Mouse (Mus musculus): ENCODE data around the gene Eif4a3.

Eif4a3 gene

DNA sequence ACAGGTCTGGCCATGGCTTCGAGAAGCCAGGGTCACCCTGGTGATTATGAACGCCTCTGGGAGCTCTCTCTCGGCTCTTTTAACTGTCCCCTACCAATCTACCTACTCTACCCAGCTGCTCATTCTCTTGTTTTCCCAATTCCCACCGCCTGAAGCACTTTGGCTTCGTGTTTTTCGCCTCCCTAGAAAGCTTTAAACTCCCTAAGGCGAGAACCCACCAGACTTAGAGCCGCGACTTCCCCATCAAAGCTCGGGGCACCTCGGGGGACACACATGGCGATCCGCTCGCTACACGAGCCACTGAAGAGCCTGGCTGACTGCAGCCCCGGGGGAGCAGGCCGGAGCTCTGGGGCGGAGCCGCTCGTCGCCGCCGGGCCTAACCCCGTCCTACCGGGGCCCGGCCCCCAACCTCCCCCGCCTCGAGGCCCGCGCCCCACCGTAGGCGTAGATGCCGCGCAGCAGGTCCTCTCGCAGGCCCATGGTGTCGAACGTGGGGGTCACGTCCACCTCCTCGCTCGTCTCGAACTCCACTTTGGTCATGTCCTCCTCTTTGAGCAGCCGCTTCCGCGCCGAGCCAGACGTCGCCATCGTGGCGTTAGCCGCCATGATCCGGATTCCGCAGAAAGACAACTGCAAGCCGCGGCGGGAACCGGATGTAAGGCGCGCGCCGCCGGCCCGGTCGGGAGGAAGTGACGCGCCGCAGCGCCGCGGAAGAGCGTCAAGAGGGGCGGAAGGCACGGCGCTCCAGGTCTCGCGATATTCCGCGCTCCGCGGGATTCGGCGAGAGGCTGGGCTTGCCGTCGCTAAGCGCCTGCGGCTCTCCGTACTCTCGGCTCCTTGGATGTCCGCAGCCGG is at the start of gene Eif4a3:
Gene Eif4a3 (minus strand): TSS at position 699 of the 855 bp plus-strand sequence.
- peak; percentile 92 for DNase-seq

DNA sequence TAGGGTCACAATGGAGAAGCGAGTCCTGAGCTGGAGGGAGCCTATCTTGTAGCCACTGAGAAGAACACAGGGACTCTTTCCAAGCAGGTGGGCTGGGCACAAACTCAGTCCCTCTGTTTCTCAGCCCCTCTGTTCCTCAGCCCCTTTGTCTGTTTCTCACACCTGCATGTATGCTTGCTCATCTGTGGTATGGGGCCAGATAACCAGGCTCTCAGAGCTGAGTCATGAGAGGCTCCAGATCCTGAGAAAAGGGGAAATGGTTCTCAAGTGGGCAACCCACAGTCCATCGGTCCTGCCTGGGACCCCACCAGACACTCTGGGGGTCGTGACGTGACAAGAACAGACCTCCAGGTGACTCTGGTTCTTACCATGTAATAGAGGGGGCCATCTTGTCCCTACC is 47.2 kb upstream of the Eif4a3 start:
- no peak for DNase-seq

DNA sequence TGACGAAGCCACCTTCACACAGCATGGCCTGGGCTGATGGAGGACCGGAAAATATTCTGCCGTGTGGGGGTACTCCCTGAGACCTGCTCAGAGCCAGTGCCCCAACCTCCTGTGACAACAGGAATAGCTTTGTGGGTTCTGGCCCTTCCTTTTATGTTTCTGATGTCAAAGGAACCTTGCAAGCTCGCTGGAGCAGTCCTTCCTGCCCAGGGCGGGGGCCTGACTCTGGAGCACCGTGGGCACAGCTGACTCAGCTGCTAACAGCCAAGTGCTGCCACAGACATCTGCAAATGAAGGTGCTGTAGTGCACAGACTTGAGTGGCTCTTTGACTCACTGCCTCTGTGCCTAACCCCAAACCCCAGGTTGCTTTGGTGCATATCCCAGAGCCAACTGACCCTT is 45.0 kb upstream of the Eif4a3 start:
- no peak for DNase-seq

- DNase-seq: no peak
These were observed 44.3 kb upstream of the Eif4a3 start for GRCm38 (mm10) chr11:119344178-119344577.

DNA sequence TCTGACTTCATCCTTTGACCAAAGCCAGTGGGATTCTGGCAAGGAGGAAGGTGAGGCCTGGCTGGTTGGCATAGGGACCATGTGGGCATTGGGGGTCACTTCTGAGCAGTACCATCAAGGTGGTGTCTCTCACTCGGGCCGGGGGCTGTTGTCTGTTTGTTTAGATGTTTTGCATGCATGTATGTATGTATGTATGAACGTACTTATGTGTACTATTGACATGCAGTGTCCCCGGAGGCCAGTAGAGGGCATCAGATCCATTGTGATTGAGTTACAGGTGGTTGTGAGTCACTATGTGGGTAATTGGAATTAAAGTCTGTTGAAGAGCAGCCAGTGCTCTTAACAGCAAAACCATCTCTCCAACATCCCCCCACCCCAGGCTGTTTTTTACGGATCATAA is 39.7 kb upstream of the Eif4a3 start:
- peak; percentile 61 for DNase-seq

DNA sequence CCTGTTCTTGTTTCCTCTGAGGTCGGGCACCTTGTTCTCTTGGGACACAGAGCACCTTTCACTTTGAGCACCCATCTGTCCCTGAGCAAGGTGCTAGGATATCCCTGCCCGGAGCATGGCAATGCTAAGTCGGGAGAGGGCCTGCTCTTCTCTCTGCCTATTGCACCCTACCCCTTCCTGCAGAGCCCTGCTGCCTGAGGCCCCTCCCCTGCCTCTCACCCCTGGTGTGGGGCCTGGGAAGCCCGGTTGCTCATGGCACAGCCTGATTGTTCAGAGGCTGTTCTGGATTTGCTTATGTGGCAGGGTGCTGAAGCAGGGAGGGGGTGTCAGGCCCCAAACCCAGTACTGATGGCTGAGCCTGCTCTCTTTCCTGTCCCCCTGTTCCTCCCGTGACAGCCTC is 39.3 kb upstream of the Eif4a3 start:
- DNase-seq: no peak

DNA sequence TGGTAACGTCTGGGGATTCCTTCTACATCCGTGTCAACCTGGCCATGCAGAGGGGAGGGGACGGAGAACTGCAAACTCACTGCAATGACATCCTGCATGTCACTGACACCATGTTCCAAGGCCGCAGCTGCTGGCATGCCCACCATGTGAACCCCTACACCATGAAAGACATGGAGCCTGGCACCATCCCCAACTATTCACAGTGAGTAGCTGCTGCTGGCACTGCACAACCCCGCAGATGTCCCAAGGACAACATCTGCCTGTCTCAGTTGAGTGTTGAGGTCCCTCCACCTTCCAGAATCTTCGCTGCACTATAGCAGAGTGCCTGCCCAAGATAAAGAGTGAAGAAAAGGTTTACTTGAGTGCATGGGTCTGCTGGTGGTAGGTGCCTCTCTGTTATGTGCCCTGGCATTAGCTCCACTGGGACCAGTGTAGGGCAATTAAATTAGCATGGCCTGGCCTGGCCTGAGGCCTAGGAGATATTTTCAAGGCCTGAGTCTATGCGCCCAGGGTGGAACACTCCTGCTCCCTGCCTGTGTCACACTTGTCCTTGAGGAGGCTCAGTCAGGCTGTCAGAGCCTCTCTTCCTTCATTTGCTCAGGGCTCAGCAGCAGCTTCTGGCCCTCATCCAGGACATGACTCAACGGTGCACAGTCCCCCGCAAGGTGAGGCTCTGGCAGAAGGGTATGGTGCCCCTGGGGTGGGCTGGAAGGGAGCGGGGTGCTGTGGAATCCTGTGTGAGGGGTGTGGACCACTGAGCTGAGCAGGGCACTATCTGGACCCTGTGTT is 38.6 kb upstream of the Eif4a3 start:
- DNase-seq: no peak

DNA sequence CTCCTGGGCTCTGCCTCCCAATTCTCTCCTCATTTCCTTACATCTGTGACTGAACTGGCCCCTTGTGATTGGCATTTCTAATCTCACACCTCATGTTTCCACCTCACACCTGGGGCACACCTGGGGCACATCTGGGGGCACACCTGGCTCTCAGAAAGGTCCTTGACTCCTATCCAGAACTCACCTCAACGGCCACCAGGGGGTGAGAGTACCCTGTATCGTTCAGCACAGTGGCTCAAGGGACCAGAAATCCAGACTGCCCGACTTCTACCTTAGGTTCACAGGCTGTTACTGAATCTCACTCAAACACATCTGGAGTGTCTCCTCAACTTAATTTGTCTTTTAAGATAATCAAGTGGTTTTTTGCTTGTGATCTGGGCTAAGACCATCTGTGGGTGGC is 32.1 kb upstream of the Eif4a3 start:
- no peak for DNase-seq

- no peak for DNase-seq
These were observed 30.7 kb upstream of the Eif4a3 start for GRCm38 (mm10) chr11:119330592-119330991.

- no peak for DNase-seq
These were observed 25.2 kb upstream of the Eif4a3 start for GRCm38 (mm10) chr11:119325068-119325467.

- no peak for DNase-seq
These were observed 22.6 kb upstream of the Eif4a3 start for GRCm38 (mm10) chr11:119322521-119322920.

GRCm38 (mm10) chr11:119316720-119317119 is 16.8 kb upstream of the Eif4a3 start:
- no peak for DNase-seq

- no peak for DNase-seq
These were observed 14.5 kb upstream of the Eif4a3 start for GRCm38 (mm10) chr11:119314252-119314936.

DNA sequence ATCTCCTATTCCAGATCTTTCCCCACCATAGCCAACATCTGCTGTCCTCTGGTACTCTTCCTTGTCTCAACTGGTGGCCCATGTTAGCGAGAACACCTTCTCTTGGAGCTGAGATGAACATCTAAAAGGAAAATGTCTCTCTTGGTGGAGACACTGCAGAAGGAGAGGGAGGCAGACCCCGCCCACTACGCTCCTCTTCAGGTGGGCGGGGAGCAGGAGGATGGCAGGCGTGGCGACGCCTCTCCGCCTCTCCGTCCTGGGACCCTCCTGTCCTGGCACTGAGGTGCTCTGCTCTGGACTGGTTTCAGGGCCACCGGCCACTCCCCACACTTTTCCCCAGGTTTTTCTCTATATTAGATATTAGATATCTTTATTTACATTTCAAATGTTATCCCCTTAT is 10.7 kb upstream of the Eif4a3 start:
- no peak for DNase-seq

GRCm38 (mm10) chr11:119307916-119308315 is 8.0 kb upstream of the Eif4a3 start:
- DNase-seq: no peak

- no peak for DNase-seq
These were observed 7.7 kb upstream of the Eif4a3 start, which contains the start of gene Card14 for GRCm38 (mm10) chr11:119307658-119307867. Gene Card14 (plus strand): TSS chr11:119307768.

DNA sequence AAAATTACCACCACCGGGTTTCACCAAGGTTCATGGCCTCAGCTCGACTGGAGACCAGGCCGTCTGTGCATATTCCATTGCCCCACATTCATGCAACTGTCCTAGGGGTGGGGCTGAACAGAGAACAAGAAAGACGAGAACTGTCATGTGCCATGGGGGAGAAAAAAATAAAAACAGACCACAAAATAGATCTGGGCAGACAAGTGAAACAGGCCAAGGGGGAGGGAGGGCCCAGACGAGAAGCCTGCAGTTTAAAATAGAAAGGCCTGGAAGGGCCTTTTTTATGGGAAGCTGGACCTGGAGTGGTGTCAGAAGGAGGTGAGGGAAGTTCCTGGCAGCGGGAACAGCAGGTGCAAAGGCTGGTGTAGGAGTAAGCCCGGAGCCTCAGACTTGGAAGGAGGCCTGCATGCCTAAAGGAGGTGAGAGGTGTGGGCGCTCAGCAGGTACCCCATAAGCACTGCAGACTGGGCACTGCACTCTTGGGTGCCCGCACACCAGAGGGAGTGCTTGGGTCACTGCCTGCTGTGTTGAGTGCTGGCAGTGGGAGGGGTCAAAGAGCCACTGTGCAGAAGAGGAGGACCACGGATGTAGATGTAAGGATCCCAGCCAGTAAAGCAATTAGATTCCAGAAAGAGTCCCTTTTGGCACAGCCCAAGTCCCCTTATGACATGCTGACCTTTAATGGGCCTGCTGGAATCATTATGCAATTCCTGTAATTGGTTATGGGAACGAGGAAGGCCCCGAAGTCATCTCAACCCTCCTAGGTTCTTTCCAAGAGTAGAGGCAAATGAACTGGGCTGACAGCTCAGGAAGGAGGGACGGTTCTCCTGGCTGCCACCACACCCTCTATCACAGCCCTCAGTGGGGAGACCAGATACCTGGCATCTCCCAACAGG is 7.1 kb upstream of the Eif4a3 start:
- DNase-seq: no peak

GRCm38 (mm10) chr11:119304904-119305712 is 5.2 kb upstream of the Eif4a3 start:
- no peak for DNase-seq

- DNase-seq: no peak
These were observed 1.1 kb upstream of the Eif4a3 start for GRCm38 (mm10) chr11:119300986-119301385.

- DNase-seq: no peak
These were observed 502 bp upstream of the Eif4a3 start for GRCm38 (mm10) chr11:119300246-119300935.

GRCm38 (mm10) chr11:119298917-119299316 is 972 bp downstream of the Eif4a3 start:
- DNase-seq: no peak

Data from layer of hippocampus, adult 9-11 months (tissue).